Mouse (Mus musculus) kidney, postnatal 36 days (tissue): Measurements from ENCODE around the gene Tm2d1.

Source experiments
- DNase-seq, 2 experiments: peaks; one replicate each; pipeline ENCODE4 v3.0.0; 2021 to 2022; ENCODE audit warnings: mixed read lengths in 2 of 2

Tm2d1 gene

DNA sequence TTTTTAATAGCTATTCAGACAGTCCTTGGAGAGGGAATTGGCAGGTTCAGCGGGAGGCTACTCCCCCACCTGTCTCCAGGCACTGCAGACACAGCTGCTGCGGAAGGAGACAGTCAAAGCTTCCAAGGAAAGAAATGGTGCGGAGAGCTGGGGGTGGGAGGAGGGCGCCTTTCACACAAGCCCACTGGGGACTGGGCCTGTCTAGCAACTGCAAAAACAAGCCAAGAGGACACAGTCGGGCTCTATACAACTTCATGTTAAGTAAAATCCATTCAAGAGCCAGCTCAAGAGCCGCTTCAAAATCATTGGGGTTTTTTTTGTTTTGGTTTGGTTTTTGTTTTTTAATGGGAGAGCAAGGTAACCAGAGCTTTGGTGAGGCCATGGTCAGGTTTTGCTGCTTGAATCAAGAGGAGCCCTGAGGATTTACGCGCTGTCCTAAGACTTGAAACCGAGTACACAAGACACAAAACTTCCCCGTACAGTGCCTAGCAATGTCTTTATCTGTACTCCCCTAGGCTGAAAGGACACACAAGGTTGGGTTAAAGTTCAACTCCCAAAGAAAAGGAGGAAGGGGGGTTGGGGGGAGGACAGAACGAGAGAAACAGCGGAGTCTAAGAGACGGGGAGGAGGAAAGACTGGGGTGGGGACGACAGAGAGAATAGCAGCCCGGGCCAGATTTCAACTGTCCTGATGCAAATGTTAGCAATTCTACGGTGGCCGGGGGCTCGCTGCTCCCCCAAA, 61.6 kb downstream of the Tm2d1 start:
- DNase-seq, result peak; percentile 70 to 85

DNA sequence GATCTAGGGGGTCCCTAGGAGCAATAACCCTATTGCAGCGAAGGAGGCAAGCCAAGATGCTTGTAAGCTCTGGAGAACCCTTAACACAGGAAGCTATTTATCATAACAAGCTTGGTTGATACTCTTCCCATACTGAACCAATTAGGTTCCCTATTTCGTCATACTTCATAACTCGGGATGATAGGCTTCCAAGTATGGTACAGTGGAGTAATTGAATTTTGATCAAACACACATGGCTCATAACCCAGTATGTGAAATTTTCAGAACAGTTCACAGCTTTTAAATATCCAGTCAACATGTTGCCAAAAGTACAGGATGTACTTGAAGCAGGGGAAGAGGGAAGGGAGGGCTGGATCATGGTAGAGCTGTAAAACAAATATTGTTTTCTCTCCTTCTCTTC, 64.3 kb downstream of the Tm2d1 start:
- peak in 1 of 2 experiments; percentile 23 for DNase-seq

DNA sequence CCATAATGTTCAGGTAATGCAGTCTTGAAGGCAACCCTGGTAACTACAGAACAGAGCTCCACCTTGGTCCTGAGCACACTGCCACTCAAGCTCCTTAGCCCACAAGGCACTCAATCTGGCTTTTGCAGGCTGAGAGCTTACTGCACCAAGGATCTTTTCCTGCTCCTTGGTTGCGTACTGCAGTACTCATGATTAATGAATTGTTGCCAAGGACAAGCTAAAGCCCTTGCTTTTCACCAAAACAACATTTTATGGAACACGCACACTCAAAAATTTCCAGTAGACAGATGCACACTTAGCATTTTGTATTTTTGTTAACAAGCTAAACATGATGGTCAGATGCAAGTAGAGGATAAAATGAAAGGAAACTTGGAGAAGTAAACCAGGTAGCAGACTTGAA, 66.0 kb downstream of the Tm2d1 start:
- no peak for DNase-seq
